Mouse (Mus musculus) kidney, adult 2 months (tissue): ENCODE results near the gene Gjb6. TPM values are rescaled to one million over a fixed set of nuclear protein-coding genes. Genes with fewer than 3 reads are reported as not detected.
A peak's percentile ranks its signal among the peaks of the same experiment; 100 is the strongest.

Experiments
- DNase-seq: peaks from one replicate; pipeline ENCODE4 v3.0.0; 2021
- H3K27ac ChIP-seq: fragments of 200-500 bp; 2 replicates; pipeline ENCODE4 v1.5.1; 2012; ENCODE audit warnings: low read depth, low read length, control low read depth, inconsistent platforms; ENCODE audit not compliant: insufficient read depth
- H3K27me3 ChIP-seq: fragments of 200-500 bp; replicated peaks from 2 replicates; pipeline ENCODE4 v1.6.1; 2012; ENCODE audit warnings: mild to moderate bottlenecking, moderate library complexity, low read length, inconsistent platforms; ENCODE audit not compliant: control insufficient read depth, insufficient read depth
- H3K36me3 ChIP-seq: fragments of 200-500 bp; 2 replicates; pipeline ENCODE4 v1.6.1; 2012; ENCODE audit warnings: mild to moderate bottlenecking, moderate library complexity, low read length, inconsistent platforms; ENCODE audit not compliant: control insufficient read depth, insufficient read depth
- H3K4me1 ChIP-seq: fragments of 200-500 bp; 2 replicates; pipeline ENCODE4 v1.6.1; 2011; ENCODE audit warnings: low read length; ENCODE audit not compliant: control insufficient read depth, insufficient read depth
- H3K4me3 ChIP-seq: fragments of 200-500 bp; 2 replicates; pipeline ENCODE4 v1.5.1; 2011; ENCODE audit warnings: mild to moderate bottlenecking, low read depth, low read length, control low read depth; ENCODE audit not compliant: insufficient read depth
- CTCF ChIP-seq: fragments of 200-500 bp; conservative IDR thresholded peaks from 2 replicates; pipeline ENCODE4 v1.5.1; 2011; ENCODE audit warnings: low read depth, mild to moderate bottlenecking, control low read depth, low read length, moderate library complexity, mixed read lengths; ENCODE audit not compliant: insufficient read depth, insufficient read length
- POLR2A ChIP-seq: fragments of 200-500 bp; IDR thresholded peaks from one replicate; pipeline ENCODE4 v1.6.1; 2011; ENCODE audit warnings: low read depth, low read length, control low read depth
- WGBS: fragments of 180-500 bp; shearing (Covaris S2); methylation state at CpG from one replicate; pipeline ENCODE4 v1.1.7; 2018; 5-methylcytosine and 5-hydroxymethylcytosine counted together
- polyA plus RNA-seq: library from polyadenylated mRNA; depleted of rRNA; stranded (reverse); fragments of >200 nt; gene quantifications from 2 replicates; pipeline ENCODE4 v1.2.3, GENCODE M21; 2012; rRNA removed

Gjb6 gene
- polyA plus RNA-seq, 1 experiment, result 0.09 TPM

- peak; percentile 65 for DNase-seq
- Histone ChIP-seq H3K36me3 (no peaks in the 10 kb centered on the region), H3K4me3 (no peak overlapping the region), H3K27me3 (no peaks in the 10 kb centered on the region), H3K4me1 (peaks cover 6% of the 10 kb centered on the region), H3K27ac (peak overlapping the region; percentile 89)
- WGBS, result 43% methylated on average over 2 of the region's 2 CpGs
- TF ChIP-seq CTCF (no peak), POLR2A (no peak)
These were observed 43.4 kb downstream of the Gjb6 start for GRCm38 (mm10) chr14:57090001-57090400.

- Histone ChIP-seq H3K4me1 (peaks cover 9% of the 10 kb centered on the region), H3K27ac (peak overlapping the region; percentile 89)
These were observed 44.3 kb downstream of the Gjb6 start for GRCm38 (mm10) chr14:57089107-57089506.

GRCm38 (mm10) chr14:57084180-57084668 lies 49.2 kb downstream of the Gjb6 start:
- H3K27ac ChIP-seq, result peak overlapping the region; percentile 89
- TF ChIP-seq CTCF (no peak), POLR2A (no peak)
- no peak overlapping the region for H3K4me3 ChIP-seq
- WGBS, result 11% methylated on average over 11 of the region's 11 CpGs
- DNase-seq, result peak; percentile 85
- no peaks in the 10 kb centered on the region for H3K27me3 ChIP-seq
- no peaks in the 10 kb centered on the region for H3K36me3 ChIP-seq
- peaks cover 11% of the 10 kb centered on the region; the same call in 1 of the 2 replicates for H3K4me1 ChIP-seq

More at GRCm38 (mm10) chr14:57089107-57089506, 44.3 kb downstream of the Gjb6 start:
- Histone ChIP-seq H3K4me3 (no peak overlapping the region), H3K27me3 (no peaks in the 10 kb centered on the region), H3K36me3 (no peaks in the 10 kb centered on the region)
- peak; percentile 96 for DNase-seq
- WGBS, result 62% methylated on average over 7 of the region's 7 CpGs
- TF ChIP-seq CTCF (no peak), POLR2A (no peak)

GRCm38 (mm10) chr14:57082863-57083262 lies 50.5 kb downstream of the Gjb6 start:
- H3K36me3 ChIP-seq, result no peaks in the 10 kb centered on the region
- H3K4me3 ChIP-seq, result no peak overlapping the region
- WGBS, result 100% methylated on average over 1 of the region's 1 CpGs
- DNase-seq, result no peak
- H3K27me3 ChIP-seq, result no peaks in the 10 kb centered on the region
- H3K4me1 ChIP-seq, result peaks cover 11% of the 10 kb centered on the region; the same call in 1 of the 2 replicates
- no peak overlapping the region for H3K27ac ChIP-seq
- TF ChIP-seq POLR2A (no peak), CTCF (no peak)

- TF ChIP-seq CTCF, result peak; percentile 67
- no peak for TF ChIP-seq POLR2A
- 69% methylated on average over 6 of the region's 6 CpGs for WGBS
- Histone ChIP-seq H3K4me3 (no peak overlapping the region), H3K36me3 (no peaks in the 10 kb centered on the region), H3K27ac (no peak overlapping the region), H3K4me1 (no peaks in the 10 kb centered on the region), H3K27me3 (no peaks in the 10 kb centered on the region)
- peak; percentile 44 for DNase-seq
These were observed 57.9 kb downstream of the Gjb6 start for GRCm38 (mm10) chr14:57075537-57075936.

Other genes with a start within 250 kb of the Gjb6 start
- 7.6 and 9.5 TPM in 2 replicates for gene Zmym2, start 247.0 kb downstream of the Gjb6 start, polyA plus RNA-seq
- gene Gja3, start 75.5 kb downstream of the Gjb6 start, polyA plus RNA-seq, result 1.0 and 1.3 TPM in 2 replicates
- gene Gjb2, start 28.9 kb downstream of the Gjb6 start, polyA plus RNA-seq, result 76.9 and 81.3 TPM in 2 replicates
- gene Gm4491, start 17.7 kb downstream of the Gjb6 start, polyA plus RNA-seq, result not detected in 2 replicates